Mouse (Mus musculus): ENCODE measurements around the gene Syt17. TPM values are rescaled to one million over a fixed set of nuclear protein-coding genes. Genes with fewer than 3 reads are reported as not detected.
"Not testable (repeated sequence)": the region's sequence is repeated elsewhere in the genome, so short reads cannot be mapped to it uniquely, and the experiment has no call there.

The Syt17 gene
- polyA plus RNA-seq, 1 experiment from 2014 or later: 6.1 TPM

GRCm38 (mm10) chr7:118363587-118364233, 84.3 kb downstream of the Syt17 start:
- Histone ChIP-seq H3K9me3 (replicated peaks) (no peaks in the 10 kb centered on the region), H3K4me2 (replicated peaks) (no peak overlapping the region), H3K9ac (no peak overlapping the region), H3K4me3 (no peak overlapping the region), H3K27ac (no peak overlapping the region), H3K36me3 (no peaks in the 10 kb centered on the region), H3K4me1 (peaks cover 3% of the 10 kb centered on the region; the same call in 1 of the 2 replicates), H3K27me3 (no peaks in the 10 kb centered on the region)
- ATAC-seq (ENCODE audit: low FRiP score): no peak
- 86% methylated on average over 6 of the region's 6 CpGs for WGBS

GRCm38 (mm10) chr7:118362931-118363330, 85.1 kb downstream of the Syt17 start:
- WGBS: 82% methylated on average over 1 of the region's 1 CpGs
- ATAC-seq (ENCODE audit: low FRiP score): no peak
- Histone ChIP-seq H3K9ac (no peak overlapping the region), H3K27ac (no peak overlapping the region), H3K27me3 (no peaks in the 10 kb centered on the region), H3K4me2 (replicated peaks) (no peak overlapping the region), H3K9me3 (replicated peaks) (no peaks in the 10 kb centered on the region), H3K36me3 (no peaks in the 10 kb centered on the region), H3K4me1 (peaks cover 3% of the 10 kb centered on the region; the same call in 1 of the 2 replicates), H3K4me3 (no peak overlapping the region)

GRCm38 (mm10) chr7:118362258-118362657, 85.8 kb downstream of the Syt17 start:
- Histone ChIP-seq H3K9me3 (replicated peaks) (no peaks in the 10 kb centered on the region), H3K4me3 (no peak overlapping the region), H3K4me1 (peaks cover 3% of the 10 kb centered on the region; the same call in 1 of the 2 replicates), H3K36me3 (no peaks in the 10 kb centered on the region), H3K27ac (no peak overlapping the region), H3K4me2 (replicated peaks) (no peak overlapping the region), H3K9ac (no peak overlapping the region), H3K27me3 (no peaks in the 10 kb centered on the region)
- 58% methylated on average over 3 of the region's 3 CpGs for WGBS
- no peak for ATAC-seq (ENCODE audit: low FRiP score)

- ATAC-seq (ENCODE audit: low FRiP score): no peak
- Histone ChIP-seq H3K4me2 (replicated peaks) (no peak overlapping the region), H3K36me3 (no peaks in the 10 kb centered on the region), H3K4me1 (no peaks in the 10 kb centered on the region), H3K9me3 (replicated peaks) (no peaks in the 10 kb centered on the region), H3K9ac (no peak overlapping the region), H3K27ac (no peak overlapping the region), H3K4me3 (no peak overlapping the region), H3K27me3 (no peaks in the 10 kb centered on the region)
- 59% methylated on average over 3 of the region's 3 CpGs for WGBS
Observed at GRCm38 (mm10) chr7:118358977-118359376, 89.0 kb downstream of the Syt17 start.

GRCm38 (mm10) chr7:118356410-118357005, 91.5 kb downstream of the Syt17 start:
- not testable (repeated sequence) for H3K36me3 ChIP-seq; H3K9me3 ChIP-seq (replicated peaks); H3K4me3 ChIP-seq; H3K9ac ChIP-seq; ATAC-seq (ENCODE audit: low FRiP score); H3K27me3 ChIP-seq; H3K4me1 ChIP-seq; H3K27ac ChIP-seq; H3K4me2 ChIP-seq (replicated peaks)
- 79% methylated on average over 8 of the region's 8 CpGs for WGBS

- no peaks in the 10 kb centered on the region for H3K4me1 ChIP-seq
- no peaks in the 10 kb centered on the region for H3K27me3 ChIP-seq
- no peak overlapping the region for H3K4me3 ChIP-seq
- H3K4me2 ChIP-seq (replicated peaks): no peak overlapping the region
- WGBS: 75% methylated on average over 2 of the region's 2 CpGs
- H3K9me3 ChIP-seq (replicated peaks): no peaks in the 10 kb centered on the region
- no peak overlapping the region for H3K27ac ChIP-seq
- no peak overlapping the region for H3K9ac ChIP-seq
- H3K36me3 ChIP-seq: no peaks in the 10 kb centered on the region
- no peak for ATAC-seq (ENCODE audit: low FRiP score)
Observed at GRCm38 (mm10) chr7:118350840-118351239, 97.2 kb downstream of the Syt17 start.

- Histone ChIP-seq H3K36me3 (no peaks in the 10 kb centered on the region), H3K4me1 (no peaks in the 10 kb centered on the region), H3K4me3 (no peak overlapping the region), H3K9ac (no peak overlapping the region), H3K9me3 (replicated peaks) (no peaks in the 10 kb centered on the region), H3K4me2 (replicated peaks) (no peak overlapping the region), H3K27ac (no peak overlapping the region), H3K27me3 (no peaks in the 10 kb centered on the region)
- ATAC-seq (ENCODE audit: low FRiP score): no peak
- WGBS: 75% methylated on average over 2 of the region's 2 CpGs
Observed at GRCm38 (mm10) chr7:118346943-118347342, 101.1 kb downstream of the Syt17 start.

GRCm38 (mm10) chr7:118346432-118346831, 101.6 kb downstream of the Syt17 start:
- no peak overlapping the region for H3K27ac ChIP-seq
- no peaks in the 10 kb centered on the region for H3K9me3 ChIP-seq (replicated peaks)
- H3K27me3 ChIP-seq: no peaks in the 10 kb centered on the region
- 69% methylated on average over 2 of the region's 2 CpGs for WGBS
- H3K36me3 ChIP-seq: no peaks in the 10 kb centered on the region
- no peak overlapping the region for H3K9ac ChIP-seq
- no peak for ATAC-seq (ENCODE audit: low FRiP score)
- no peaks in the 10 kb centered on the region for H3K4me1 ChIP-seq
- no peak overlapping the region for H3K4me2 ChIP-seq (replicated peaks)
- no peak overlapping the region for H3K4me3 ChIP-seq

- H3K9me3 ChIP-seq (replicated peaks): no peaks in the 10 kb centered on the region
- no peaks in the 10 kb centered on the region for H3K4me1 ChIP-seq
- no peak overlapping the region for H3K9ac ChIP-seq
- 78% methylated on average over 3 of the region's 3 CpGs for WGBS
- no peak for ATAC-seq (ENCODE audit: low FRiP score)
- H3K4me3 ChIP-seq: no peak overlapping the region
- H3K27me3 ChIP-seq: no peaks in the 10 kb centered on the region
- H3K36me3 ChIP-seq: no peaks in the 10 kb centered on the region
- H3K4me2 ChIP-seq (replicated peaks): no peak overlapping the region
- H3K27ac ChIP-seq: no peak overlapping the region
Observed at GRCm38 (mm10) chr7:118345396-118345795, 102.6 kb downstream of the Syt17 start.

GRCm38 (mm10) chr7:118344701-118345100, 103.3 kb downstream of the Syt17 start:
- no peaks in the 10 kb centered on the region for H3K27me3 ChIP-seq
- no peak overlapping the region for H3K27ac ChIP-seq
- no peaks in the 10 kb centered on the region for H3K4me1 ChIP-seq
- no peak overlapping the region for H3K9ac ChIP-seq
- ATAC-seq (ENCODE audit: low FRiP score): no peak
- H3K4me2 ChIP-seq (replicated peaks): no peak overlapping the region
- H3K36me3 ChIP-seq: no peaks in the 10 kb centered on the region
- no peak overlapping the region for H3K4me3 ChIP-seq
- WGBS: 89% methylated on average over 9 of the region's 9 CpGs
- H3K9me3 ChIP-seq (replicated peaks): no peaks in the 10 kb centered on the region

Other genes starting within 250 kb of the Syt17 start
- 26.8 and 27.6 TPM in 2 replicates for gene Smg1, start 204.6 kb downstream of the Syt17 start, polyA plus RNA-seq (2016; fragmentation: Nextera tagmentation; extraction: Ambion mirVana)
- 3.4 and 3.9 TPM in 2 replicates for gene Itpripl2, start 43.8 kb upstream of the Syt17 start, polyA plus RNA-seq (2016; fragmentation: Nextera tagmentation; extraction: Ambion mirVana)
- 83.3 and 90.4 TPM in 2 replicates for gene Coq7, start 85.1 kb upstream of the Syt17 start, polyA plus RNA-seq (2016; fragmentation: Nextera tagmentation; extraction: Ambion mirVana)
- gene Tmc7, start 136.5 kb upstream of the Syt17 start, polyA plus RNA-seq (2016; fragmentation: Nextera tagmentation; extraction: Ambion mirVana): 8.4 and 8.5 TPM in 2 replicates
- gene Tmc5, start 149.1 kb upstream of the Syt17 start, polyA plus RNA-seq (2016; fragmentation: Nextera tagmentation; extraction: Ambion mirVana): 0.10 and 0.55 TPM in 2 replicates